Comparison of ENCODE assay signal across 14 mouse cellular contexts in the genomic region with DNA sequence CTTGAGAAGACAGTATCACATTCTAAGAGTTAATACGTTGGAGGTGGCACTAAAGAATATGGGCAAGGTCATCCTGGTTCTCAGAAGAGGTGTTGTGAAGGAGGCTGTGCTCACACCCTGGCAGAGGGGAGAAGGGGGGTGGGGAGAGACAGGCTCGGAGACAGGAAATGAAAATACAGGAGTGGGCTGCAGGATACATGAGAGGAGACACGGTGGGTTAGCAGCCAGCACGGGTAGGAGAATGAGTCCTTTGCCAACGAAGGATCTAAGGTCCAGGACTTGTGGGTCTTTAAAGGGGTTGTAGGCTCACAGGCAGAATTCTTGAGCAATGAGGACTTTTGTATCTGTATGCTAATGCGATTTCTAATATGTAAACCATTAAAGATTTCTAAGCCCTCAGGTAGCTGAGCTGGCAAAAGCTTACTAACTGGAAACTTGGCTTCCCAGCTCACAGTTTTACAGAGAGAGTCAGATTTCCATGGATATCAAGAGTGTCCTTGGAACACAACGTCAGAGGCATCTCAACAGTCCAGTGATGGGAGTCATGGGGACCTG. TPM values are rescaled to one million over a fixed set of nuclear protein-coding genes. Genes with fewer than 3 reads are reported as not detected.
DNase-seq lines count a peak whose midpoint lies in the region; ATAC-seq and TF ChIP-seq lines count a peak whose summit lies in the region.
"Had no signal": no experiment of that assay in that cellular context is flagged by ENCODE, and none has a peak within 500 bp of the region (broad histone marks: within the 10 kb centered on the region; RNA-seq: fewer than 3 reads in every experiment).

No protein-coding gene starts in this region.

- no peaks in the 10 kb centered on the region for H3K9me3 ChIP-seq in heart, embryonic 15.5 days (replicated peaks)
- H3K9me3 ChIP-seq in lung, postnatal 0 days (ENCODE audit: low read length) = no peaks in the 10 kb centered on the region
- H3K9me3 ChIP-seq: liver, embryonic 13.5 days; midbrain, embryonic 12.5 days had no signal

- no peak overlapping the region for H3K9ac ChIP-seq in heart, embryonic 15.5 days
- H3K9ac ChIP-seq in lung, postnatal 0 days (replicated peaks; ENCODE audit: low read depth) = no peak overlapping the region
- H3K9ac ChIP-seq: liver, embryonic 13.5 days; midbrain, embryonic 12.5 days had no signal

- no peak for DNase-seq in heart, postnatal 4 days
- peak; percentile 42 for DNase-seq in lung, postnatal 0 days (ENCODE audit: low spot score)
- DNase-seq in lung, adult 2 months = no peak
- DNase-seq in kidney, adult 9 months = peak; percentile 85
- DNase-seq in urinary bladder, postnatal 25 days (ENCODE audit: low spot score) = no peak
- DNase-seq in embryo, embryonic 10.5 days (ENCODE audit: low spot score) = no peak
- DNase-seq: cerebellum, postnatal 10 days; gastrocnemius, adult 2 months; layer of hippocampus, adult 9-11 months; liver, embryonic 13.5 days; right cerebral cortex, postnatal 25 days had no signal

- H3K4me3 ChIP-seq in heart, embryonic 15.5 days = no peak overlapping the region
- H3K4me3 ChIP-seq in lung, postnatal 0 days (ENCODE audit: low read depth, low read length) = no peak overlapping the region
- H3K4me3 ChIP-seq in lung, adult 2 months (replicated peaks; ENCODE audit: extremely low read depth, low read depth, low read length) = no peak overlapping the region
- H3K4me3 ChIP-seq: gastrocnemius, adult 2 months; liver, embryonic 13.5 days; midbrain, embryonic 12.5 days had no signal

- no peak for TF ChIP-seq EP300 in lung, postnatal 0 days (IDR thresholded peaks at IDR 0.05)

- no peak for TF ChIP-seq CTCF in lung, postnatal 0 days (IDR thresholded peaks at IDR 0.05)
- TF ChIP-seq CTCF in lung, adult 2 months (IDR thresholded peaks at IDR 0.05; ENCODE audit: insufficient read depth, low read length) = no peak

- H3K27ac ChIP-seq in heart, embryonic 15.5 days = peak overlapping the region; percentile 63
- H3K27ac ChIP-seq in lung, postnatal 0 days (ENCODE audit: low read length) = no peak overlapping the region
- H3K27ac ChIP-seq: gastrocnemius, adult 2 months; liver, embryonic 13.5 days; midbrain, embryonic 12.5 days; stomach, postnatal 0 days had no signal

- H3K4me1 ChIP-seq in heart, embryonic 15.5 days (replicated peaks) = peaks cover 24% of the 10 kb centered on the region
- peaks cover 10% of the 10 kb centered on the region; the same call in 1 of the 2 replicates for H3K4me1 ChIP-seq in lung, postnatal 0 days (ENCODE audit: insufficient read depth, low read depth, low read length)
- H3K4me1 ChIP-seq in lung, adult 2 months (ENCODE audit: control insufficient read depth, insufficient read depth, low read length) = no peaks in the 10 kb centered on the region

- H3K36me3 ChIP-seq in heart, embryonic 15.5 days = no peaks in the 10 kb centered on the region
- H3K36me3 ChIP-seq in lung, postnatal 0 days (ENCODE audit: insufficient read depth, low read length) = no peaks in the 10 kb centered on the region
- H3K36me3 ChIP-seq: liver, embryonic 13.5 days; midbrain, embryonic 12.5 days had no signal

- WGBS in heart, embryonic 15.5 days = 39% methylated on average over 7 of the region's 7 CpGs
- WGBS in lung, postnatal 0 days = 20% methylated on average over 7 of the region's 7 CpGs
- WGBS in lung, adult 2 months = 26% methylated on average over 7 of the region's 7 CpGs

- no peak for TF ChIP-seq POLR2A in lung, adult 2 months (IDR thresholded peaks at IDR 0.05; ENCODE audit: borderline replicate concordance, extremely low read depth, low read depth, low read length)

- H3K27me3 ChIP-seq in heart, embryonic 15.5 days = peaks cover 10% of the 10 kb centered on the region; the same call in 1 of the 2 replicates
- H3K27me3 ChIP-seq in lung, postnatal 0 days (replicated peaks; ENCODE audit: insufficient read depth, low read length) = peaks cover 7% of the 10 kb centered on the region; the same call in 1 of the 2 replicates

- H3K4me2 ChIP-seq in heart, embryonic 15.5 days = peak overlapping the region; percentile 91
- H3K4me2 ChIP-seq in lung, postnatal 0 days (replicated peaks; ENCODE audit: low read depth, low read length) = no peak overlapping the region
- H3K4me2 ChIP-seq: liver, embryonic 13.5 days had no signal

- no peak for ATAC-seq in heart, embryonic 15.5 days (replicated peaks; ENCODE audit: insufficient number of reproducible peaks, insufficient read depth, low FRiP score, low read depth)
- no peak for ATAC-seq in lung, postnatal 0 days

RNA-seq across cellular contexts. Expression of a gene that starts 3.0 kb away (rescaled TPM):
- 35.6 and 42.5 TPM in 2 replicates for polyA plus RNA-seq in heart, embryonic 15.5 days (2015; fragmentation: Nextera tagmentation; extraction: Ambion mirVana)
- total RNA-seq in heart, postnatal 4 days (2021) = 10 to 100 TPM; 25.4 to 28.1 TPM
- 4.8 and 6.0 TPM in 2 replicates for polyA plus RNA-seq in lung, postnatal 0 days (2015; fragmentation: Nextera tagmentation; extraction: Ambion mirVana)
- polyA plus RNA-seq in lung, adult 2 months (2012; rRNA removed) = 1.2 and 2.2 TPM in 2 replicates

Comparison
In these comparisons a context has a peak if more than half of its experiments do, and no peak if none do; other contexts are left out.
1. DNase-seq: peak in lung, postnatal 0 days (single experiment) and kidney, adult 9 months (single experiment); none in heart, postnatal 4 days (single experiment), lung, adult 2 months (single experiment), urinary bladder, postnatal 25 days (single experiment) and embryo, embryonic 10.5 days (single experiment).